11 mouse cellular contexts compared by ENCODE assay signal in the genomic region with DNA sequence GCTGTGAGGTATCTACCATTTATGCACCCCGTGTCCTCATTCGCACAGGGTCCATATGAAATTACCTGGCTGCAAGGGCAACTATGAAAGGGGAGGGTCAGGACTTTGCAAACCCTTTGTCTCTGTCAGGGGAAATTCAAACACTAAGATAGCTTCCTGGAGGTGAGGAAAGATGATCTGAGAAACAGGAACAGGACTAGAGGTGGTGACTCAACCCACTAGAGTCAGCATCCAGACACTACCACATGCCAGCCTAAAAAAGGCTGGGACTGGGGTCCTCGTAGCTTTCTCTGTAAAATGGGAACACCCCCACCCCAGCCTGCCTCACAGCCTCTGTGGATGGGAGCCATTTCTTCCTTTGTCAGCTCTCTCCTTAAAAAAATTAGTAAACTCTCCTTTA.
"Had no signal": no experiment of that assay in that cellular context is flagged by ENCODE, and none has a peak within 500 bp of the region (broad histone marks: within the 10 kb centered on the region; RNA-seq: fewer than 3 reads in every experiment).

No protein-coding gene starts in this region.

- DNase-seq: retina, postnatal 1 day; right cerebral cortex, adult 18-20 months; right cerebral cortex, postnatal 14 days; right cerebral cortex, postnatal 25 days; right cerebral cortex, postnatal 4 days; spleen, adult 18-20 months; thymus, adult 18-20 months; thymus, adult 2 months; thymus, postnatal 25 days; thymus, postnatal 36 days; thymus, postnatal 4 days had no signal
